Mouse (Mus musculus) T-cell, adult 2 months (primary cell): ENCODE data around the gene Nos2.
A peak's percentile ranks its signal among the peaks of the same experiment; 100 is the strongest.

Source experiments
- DNase-seq: peaks from one replicate; pipeline ENCODE4 v3.0.0; 2022; ENCODE audit warnings: low spot score

The Nos2 gene

GRCm38 (mm10) chr11:78920411-78920939, at the start of gene Nos2:
Nos2 (plus strand) TSS chr11:78920787.
- no peak for DNase-seq

GRCm38 (mm10) chr11:78870891-78871290, 49.7 kb upstream of the Nos2 start:
- no peak for DNase-seq

DNA sequence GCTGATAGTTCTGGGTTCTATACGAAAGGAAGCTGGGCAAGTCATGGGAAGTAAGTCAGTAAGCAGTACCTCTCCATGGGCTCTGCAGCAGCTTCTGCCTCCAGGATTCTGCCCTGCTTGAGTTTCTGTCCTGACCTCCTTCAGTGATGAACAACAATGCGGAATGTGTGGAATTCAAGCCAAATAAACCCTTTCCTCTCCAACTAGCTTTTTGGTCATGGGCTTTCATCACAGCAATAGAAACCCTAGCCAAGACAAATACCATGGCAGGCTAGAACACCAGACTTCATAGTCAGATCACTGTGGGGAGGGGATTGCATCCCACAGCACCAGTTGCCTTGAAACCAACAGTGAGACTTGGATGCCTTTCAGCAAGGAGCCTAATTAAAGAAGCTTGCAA, 47.8 kb upstream of the Nos2 start:
- no peak for DNase-seq

GRCm38 (mm10) chr11:78879727-78880126, 40.9 kb upstream of the Nos2 start:
- DNase-seq: no peak

- DNase-seq: peak; percentile 2
Measured at GRCm38 (mm10) chr11:78886693-78887092, 33.9 kb upstream of the Nos2 start.

- peak; percentile 59 for DNase-seq
Measured at GRCm38 (mm10) chr11:78887102-78887971, 33.2 kb upstream of the Nos2 start.

DNA sequence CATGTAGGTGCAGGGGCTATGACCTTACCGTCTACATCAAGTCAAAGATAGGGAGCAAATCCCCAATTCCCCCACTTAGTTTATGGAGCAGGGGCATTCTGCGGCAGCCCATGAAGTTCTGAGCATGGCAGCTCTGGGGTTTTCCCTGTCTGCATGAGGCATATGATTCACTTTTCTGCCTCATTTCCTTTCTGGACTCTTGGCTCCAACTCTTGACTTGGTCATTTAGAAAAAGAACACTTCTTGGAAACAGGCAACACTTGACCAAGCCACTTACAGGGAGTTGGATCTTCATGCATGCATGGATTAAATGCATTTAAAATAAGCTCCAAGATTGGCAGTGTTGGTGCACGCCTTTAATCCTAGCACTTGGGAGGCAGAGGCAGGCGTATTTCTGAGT, 31.4 kb upstream of the Nos2 start:
- no peak for DNase-seq

GRCm38 (mm10) chr11:78896357-78897123, 24.0 kb upstream of the Nos2 start:
- DNase-seq: peak; percentile 29

DNA sequence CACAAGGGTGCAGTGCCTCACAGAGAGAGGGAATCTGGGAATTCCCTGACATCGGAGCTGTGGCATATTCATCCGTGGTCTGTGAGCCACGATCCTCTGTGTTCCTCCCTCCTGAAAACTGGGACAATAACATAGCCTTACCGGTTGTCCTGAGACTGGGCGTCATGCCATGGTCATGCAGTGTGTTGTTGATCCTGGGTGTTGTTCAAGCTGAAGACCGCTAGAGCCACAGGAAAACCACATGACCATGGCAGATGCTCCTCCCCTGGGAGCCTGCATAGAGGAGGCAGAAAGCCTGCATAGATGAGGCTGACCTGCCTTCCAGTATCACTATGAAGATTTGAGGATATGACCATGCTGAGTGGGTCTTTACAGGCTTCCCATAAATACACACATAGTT, 5.1 kb upstream of the Nos2 start:
- no peak for DNase-seq

DNA sequence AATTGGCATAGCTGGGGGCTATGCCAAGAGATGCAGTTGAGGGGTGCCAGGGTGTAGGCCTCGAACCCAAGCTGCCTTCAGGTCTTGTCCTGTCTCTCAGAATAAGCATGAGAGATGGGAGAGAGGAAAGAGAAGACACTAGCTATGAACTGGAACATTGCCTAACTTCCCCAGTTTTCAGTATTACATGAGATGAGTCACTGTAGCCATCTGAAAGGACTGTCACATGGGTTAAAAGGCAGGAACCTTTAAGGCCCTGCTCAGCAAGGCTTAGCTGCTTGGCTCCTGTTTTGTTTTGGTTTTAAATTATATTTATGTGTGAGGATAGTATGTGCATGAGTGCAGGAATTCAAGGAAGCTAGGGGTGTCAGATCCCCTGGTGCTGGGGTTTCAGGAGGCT, 4.2 kb upstream of the Nos2 start:
- no peak for DNase-seq

DNA sequence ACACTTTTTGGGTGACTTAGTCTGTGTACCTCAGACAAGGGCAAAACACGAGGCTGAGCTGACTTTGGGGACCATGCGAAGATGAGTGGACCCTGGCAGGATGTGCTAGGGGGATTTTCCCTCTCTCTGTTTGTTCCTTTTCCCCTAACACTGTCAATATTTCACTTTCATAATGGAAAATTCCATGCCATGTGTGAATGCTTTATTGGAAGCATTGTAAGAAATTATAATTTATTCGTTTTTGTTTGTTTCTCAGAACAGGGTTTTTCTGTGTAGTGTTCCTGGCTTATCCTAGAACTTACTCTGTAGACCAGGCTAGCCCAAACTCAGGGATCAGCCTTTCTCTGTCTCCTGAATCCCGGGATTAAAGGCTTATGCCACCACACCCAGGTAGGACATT, 842 bp upstream of the Nos2 start:
- DNase-seq: no peak

DNA sequence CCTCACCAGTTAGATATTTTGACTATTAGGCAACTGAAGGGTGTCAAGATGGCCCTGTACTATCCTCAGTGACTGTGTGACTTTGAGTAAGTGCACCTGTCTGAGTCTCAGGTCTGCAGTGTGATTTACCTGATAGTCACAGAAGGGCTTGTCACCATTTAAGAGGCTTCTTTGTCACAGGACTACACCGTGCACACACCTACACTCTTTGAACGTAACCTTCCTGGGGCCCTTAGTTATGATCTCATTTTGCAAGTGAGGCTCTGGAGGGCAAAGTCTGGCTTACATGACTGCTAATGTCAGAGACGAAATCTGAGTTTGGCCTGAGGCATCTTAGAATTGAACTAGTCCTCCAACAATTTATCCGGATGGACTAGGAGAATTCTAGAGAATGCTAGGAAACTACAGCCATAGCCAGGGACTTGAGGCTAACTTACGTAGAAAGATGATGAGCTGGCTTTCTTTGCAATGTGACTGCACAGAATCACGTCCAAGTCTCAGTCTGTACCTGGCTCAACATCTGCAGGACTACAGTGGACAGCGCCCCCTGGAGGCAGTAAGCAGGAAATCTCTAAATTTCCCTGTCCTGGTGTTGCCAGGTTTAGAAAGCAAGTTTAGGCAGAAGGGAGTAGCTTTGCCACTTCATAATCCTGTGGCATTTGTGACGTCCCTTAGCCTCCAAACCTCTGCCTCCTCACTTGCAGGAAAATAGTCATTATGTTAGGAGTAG, 2.3 kb downstream of the Nos2 start:
- peak; percentile 60 for DNase-seq

DNA sequence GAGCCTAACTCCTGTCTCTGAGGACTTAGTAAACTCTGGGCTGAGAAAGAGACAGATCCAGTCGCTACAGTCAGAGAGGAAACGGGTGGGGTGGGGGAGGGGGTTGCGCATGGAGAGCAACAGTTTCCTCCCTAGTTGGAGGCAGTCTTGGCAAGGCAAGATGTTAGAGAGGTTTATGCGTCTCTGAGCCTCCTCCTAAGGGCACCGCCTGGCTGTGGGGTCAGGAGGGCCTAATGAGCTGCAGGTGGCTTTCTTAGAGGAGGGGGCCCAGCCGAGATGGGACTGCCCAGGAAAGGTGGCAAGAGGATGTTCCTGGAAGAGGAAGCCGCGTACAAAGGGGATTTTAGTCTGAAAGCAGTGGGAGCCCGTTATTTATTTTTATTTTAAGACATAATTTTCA, 3.5 kb downstream of the Nos2 start:
- no peak for DNase-seq

GRCm38 (mm10) chr11:78924916-78925315, 4.3 kb downstream of the Nos2 start:
- no peak for DNase-seq

DNA sequence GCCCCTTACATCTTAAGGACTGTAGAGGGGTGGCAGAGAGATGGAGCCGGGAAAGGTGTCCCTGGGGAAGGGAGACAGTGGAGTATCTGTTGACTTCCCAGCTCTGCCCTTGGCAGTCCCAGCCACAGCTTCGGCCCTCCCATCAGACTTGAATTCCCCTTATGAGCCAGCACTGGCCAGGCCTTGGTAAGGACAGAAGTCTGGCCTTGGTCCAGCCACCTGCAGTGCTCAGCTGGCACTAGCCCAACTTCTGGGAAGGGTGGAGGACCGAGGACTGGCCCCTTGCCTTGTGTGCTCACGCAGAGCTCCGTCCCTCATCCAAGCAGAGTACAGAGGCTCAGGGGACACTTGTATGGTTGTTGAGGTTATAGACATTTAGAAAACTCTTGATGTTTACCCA, 8.8 kb downstream of the Nos2 start:
- no peak for DNase-seq

DNA sequence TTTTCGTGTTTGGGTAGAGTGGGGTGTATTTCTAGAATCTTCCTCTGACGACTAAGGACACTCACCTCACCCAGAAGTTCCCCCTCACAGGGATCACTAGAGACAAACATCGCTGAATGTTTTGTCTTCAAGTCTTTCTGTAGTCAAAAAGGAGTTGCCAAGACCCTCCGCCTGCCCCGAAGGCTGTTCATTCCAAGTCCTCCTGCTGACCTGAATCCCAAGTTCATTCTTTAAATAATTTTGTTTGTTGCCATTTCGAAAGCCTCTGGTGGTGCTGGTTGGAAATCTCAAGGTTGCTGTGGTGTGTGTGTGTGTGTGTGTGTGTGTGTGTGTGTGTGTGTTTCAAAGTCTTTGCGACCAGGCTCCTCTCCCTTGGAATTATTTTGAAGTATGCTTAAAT, 13.7 kb downstream of the Nos2 start:
- DNase-seq: no peak

DNA sequence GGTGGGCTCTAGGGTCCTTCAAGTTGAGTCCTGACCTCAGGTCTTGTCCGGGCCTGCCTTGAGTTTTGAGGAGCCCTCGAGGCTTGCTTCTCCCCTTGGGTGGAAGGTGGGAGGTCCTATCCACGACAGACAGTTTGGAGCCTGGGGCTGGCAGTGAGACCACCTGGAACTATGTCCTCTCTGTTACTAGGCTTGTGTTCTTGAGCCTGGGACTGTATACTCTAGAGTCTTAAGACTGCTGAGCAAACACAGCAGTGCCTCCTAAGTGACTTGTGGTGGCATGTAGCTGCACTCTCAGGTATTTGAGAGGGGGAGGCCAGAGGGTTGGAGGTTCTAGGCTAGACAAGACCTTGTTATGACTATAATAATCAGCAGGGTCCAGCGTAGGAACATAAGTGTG, 14.1 kb downstream of the Nos2 start:
- no peak for DNase-seq

GRCm38 (mm10) chr11:78935178-78935577, 14.6 kb downstream of the Nos2 start:
- DNase-seq: no peak

- DNase-seq: no peak
Measured at GRCm38 (mm10) chr11:78943083-78943482, 22.5 kb downstream of the Nos2 start.

- DNase-seq: no peak
Measured at GRCm38 (mm10) chr11:78950365-78950764, 29.8 kb downstream of the Nos2 start.

GRCm38 (mm10) chr11:78952467-78952866, 31.9 kb downstream of the Nos2 start:
- DNase-seq: no peak

GRCm38 (mm10) chr11:78956260-78956659, 35.7 kb downstream of the Nos2 start:
- peak; percentile 58 for DNase-seq
